Mouse (Mus musculus): ENCODE measurements around the gene Cgn. TPM values are rescaled to one million over a fixed set of nuclear protein-coding genes. Genes with fewer than 3 reads are reported as not detected.
A peak's percentile ranks its signal among the peaks of the same experiment; 100 is the strongest.

Gene Cgn
- polyA plus RNA-seq, 1 experiment from 2014 or later: 11.5 TPM

GRCm38 (mm10) chr3:94819452-94820425 is 33.4 kb upstream of the Cgn start:
- H3K27ac ChIP-seq (ENCODE audit: low read depth, low read length): no peak overlapping the region
- H3K4me1 ChIP-seq (replicated peaks; ENCODE audit: control insufficient read depth, insufficient read depth, low read length): no peaks in the 10 kb centered on the region
- H3K9ac ChIP-seq (ENCODE audit: low read depth, low read length): no peak overlapping the region
- H3K27me3 ChIP-seq (replicated peaks; ENCODE audit: control insufficient read depth, insufficient read depth, low read length): no peaks in the 10 kb centered on the region
- H3K4me2 ChIP-seq: no peak overlapping the region
- no peaks in the 10 kb centered on the region for H3K36me3 ChIP-seq (ENCODE audit: control insufficient read depth, insufficient read depth, low read length)
- ATAC-seq (replicated peaks; ENCODE audit: low FRiP score): no peak
- no peak for DNase-seq (ENCODE audit: low spot score)
- H3K9me3 ChIP-seq (ENCODE audit: control insufficient read depth, low read length): no peaks in the 10 kb centered on the region
- no peak overlapping the region for H3K4me3 ChIP-seq (ENCODE audit: low read depth, low read length)
- 73% methylated on average over 23 of the region's 24 CpGs for WGBS

DNA sequence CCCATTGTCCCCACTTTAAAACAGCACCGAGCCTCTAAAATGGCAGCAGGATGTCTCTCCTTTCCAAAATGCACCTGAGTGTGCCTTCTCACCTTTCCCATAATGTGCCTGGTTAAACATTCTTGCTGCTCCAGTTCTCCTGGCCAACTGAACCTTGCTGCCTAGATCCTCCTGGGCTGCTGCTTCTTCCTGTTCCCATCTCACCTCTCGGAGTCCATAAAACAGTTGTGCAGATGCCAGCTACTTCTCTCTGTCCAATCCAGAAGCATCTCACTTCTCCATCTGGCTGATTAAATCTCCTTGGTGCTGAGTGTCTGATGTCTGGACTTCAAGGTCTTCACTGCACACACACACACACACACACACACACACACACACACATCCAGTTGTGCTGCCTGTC is 31.4 kb upstream of the Cgn start:
- Histone ChIP-seq H3K9ac (ENCODE audit: low read depth, low read length) (no peak overlapping the region), H3K4me2 (no peak overlapping the region), H3K9me3 (ENCODE audit: control insufficient read depth, low read length) (no peaks in the 10 kb centered on the region), H3K27me3 (replicated peaks; ENCODE audit: control insufficient read depth, insufficient read depth, low read length) (no peaks in the 10 kb centered on the region), H3K4me1 (replicated peaks; ENCODE audit: control insufficient read depth, insufficient read depth, low read length) (no peaks in the 10 kb centered on the region), H3K27ac (ENCODE audit: low read depth, low read length) (no peak overlapping the region), H3K4me3 (ENCODE audit: low read depth, low read length) (no peak overlapping the region), H3K36me3 (ENCODE audit: control insufficient read depth, insufficient read depth, low read length) (no peaks in the 10 kb centered on the region)
- 83% methylated on average over 2 of the region's 2 CpGs for WGBS
- ATAC-seq (replicated peaks; ENCODE audit: low FRiP score) (no peak), DNase-seq (ENCODE audit: low spot score) (no peak)

DNA sequence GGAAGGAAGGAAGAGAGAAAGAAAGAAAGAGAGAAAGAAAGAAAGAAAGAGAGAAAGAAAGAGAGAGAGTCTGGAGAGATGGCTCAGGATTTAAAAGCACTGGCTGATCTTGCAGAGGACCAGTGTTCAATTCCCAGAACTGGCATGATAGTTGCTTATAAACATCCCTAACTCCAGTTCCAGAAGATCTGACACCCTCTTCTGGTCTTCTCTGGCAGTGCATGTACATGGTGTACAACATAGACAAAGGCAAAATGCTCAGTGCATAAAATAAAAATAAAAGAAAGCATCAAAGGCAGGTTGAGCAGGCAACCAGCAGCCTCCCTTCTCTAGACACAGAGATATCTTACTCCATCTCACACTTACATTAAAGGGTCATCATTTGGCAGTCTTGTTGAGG is 29.3 kb upstream of the Cgn start:
- Histone ChIP-seq H3K27me3 (replicated peaks; ENCODE audit: control insufficient read depth, insufficient read depth, low read length) (no peaks in the 10 kb centered on the region), H3K9ac (ENCODE audit: low read depth, low read length) (no peak overlapping the region), H3K9me3 (ENCODE audit: control insufficient read depth, low read length) (no peaks in the 10 kb centered on the region), H3K4me1 (replicated peaks; ENCODE audit: control insufficient read depth, insufficient read depth, low read length) (no peaks in the 10 kb centered on the region), H3K36me3 (ENCODE audit: control insufficient read depth, insufficient read depth, low read length) (no peaks in the 10 kb centered on the region), H3K27ac (ENCODE audit: low read depth, low read length) (no peak overlapping the region), H3K4me2 (no peak overlapping the region), H3K4me3 (ENCODE audit: low read depth, low read length) (no peak overlapping the region)
- ATAC-seq (replicated peaks; ENCODE audit: low FRiP score) (no peak), DNase-seq (ENCODE audit: low spot score) (no peak)

- WGBS: 77% methylated on average over 4 of the region's 4 CpGs
- H3K9me3 ChIP-seq (ENCODE audit: control insufficient read depth, low read length): no peaks in the 10 kb centered on the region
- no peak overlapping the region for H3K9ac ChIP-seq (ENCODE audit: low read depth, low read length)
- H3K27me3 ChIP-seq (replicated peaks; ENCODE audit: control insufficient read depth, insufficient read depth, low read length): no peaks in the 10 kb centered on the region
- no peak overlapping the region for H3K4me3 ChIP-seq (ENCODE audit: low read depth, low read length)
- H3K4me2 ChIP-seq: no peak overlapping the region
- no peaks in the 10 kb centered on the region for H3K36me3 ChIP-seq (ENCODE audit: control insufficient read depth, insufficient read depth, low read length)
- ATAC-seq (replicated peaks; ENCODE audit: low FRiP score) (no peak), DNase-seq (ENCODE audit: low spot score) (no peak)
- H3K4me1 ChIP-seq (replicated peaks; ENCODE audit: control insufficient read depth, insufficient read depth, low read length): no peaks in the 10 kb centered on the region
- no peak overlapping the region for H3K27ac ChIP-seq (ENCODE audit: low read depth, low read length)
These were observed 28.4 kb upstream of the Cgn start for GRCm38 (mm10) chr3:94814663-94815062.

DNA sequence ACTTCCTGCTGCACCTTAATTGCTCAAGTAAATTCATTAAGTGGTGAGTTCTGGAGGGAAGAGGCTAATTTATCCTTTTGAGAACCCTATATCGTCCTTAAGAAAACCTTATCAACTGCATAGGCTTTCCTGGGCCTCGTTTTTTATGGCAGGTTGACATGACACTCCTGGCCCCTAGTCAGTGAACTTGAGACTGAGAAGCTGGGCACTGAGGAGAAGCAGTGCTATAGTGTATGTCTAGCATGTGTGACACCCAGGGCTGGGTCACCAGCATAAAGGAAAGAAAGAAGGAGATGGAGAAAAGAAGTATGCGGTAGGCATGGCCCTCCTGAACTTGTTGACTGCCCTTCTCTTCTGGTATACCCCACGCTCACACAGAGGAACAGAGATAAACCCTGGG is 27.8 kb upstream of the Cgn start:
- 68% methylated on average over 4 of the region's 4 CpGs for WGBS
- H3K4me1 ChIP-seq (replicated peaks; ENCODE audit: control insufficient read depth, insufficient read depth, low read length): no peaks in the 10 kb centered on the region
- no peaks in the 10 kb centered on the region for H3K9me3 ChIP-seq (ENCODE audit: control insufficient read depth, low read length)
- ATAC-seq (replicated peaks; ENCODE audit: low FRiP score) (no peak), DNase-seq (ENCODE audit: low spot score) (no peak)
- no peaks in the 10 kb centered on the region for H3K36me3 ChIP-seq (ENCODE audit: control insufficient read depth, insufficient read depth, low read length)
- no peak overlapping the region for H3K9ac ChIP-seq (ENCODE audit: low read depth, low read length)
- no peak overlapping the region for H3K4me3 ChIP-seq (ENCODE audit: low read depth, low read length)
- no peaks in the 10 kb centered on the region for H3K27me3 ChIP-seq (replicated peaks; ENCODE audit: control insufficient read depth, insufficient read depth, low read length)
- no peak overlapping the region for H3K4me2 ChIP-seq
- no peak overlapping the region for H3K27ac ChIP-seq (ENCODE audit: low read depth, low read length)

GRCm38 (mm10) chr3:94813651-94814050 is 27.4 kb upstream of the Cgn start:
- Histone ChIP-seq H3K4me3 (ENCODE audit: low read depth, low read length) (no peak overlapping the region), H3K9me3 (ENCODE audit: control insufficient read depth, low read length) (no peaks in the 10 kb centered on the region), H3K4me2 (no peak overlapping the region), H3K36me3 (ENCODE audit: control insufficient read depth, insufficient read depth, low read length) (no peaks in the 10 kb centered on the region), H3K9ac (ENCODE audit: low read depth, low read length) (no peak overlapping the region), H3K27me3 (replicated peaks; ENCODE audit: control insufficient read depth, insufficient read depth, low read length) (no peaks in the 10 kb centered on the region), H3K4me1 (replicated peaks; ENCODE audit: control insufficient read depth, insufficient read depth, low read length) (no peaks in the 10 kb centered on the region), H3K27ac (ENCODE audit: low read depth, low read length) (no peak overlapping the region)
- WGBS: 82% methylated on average over 3 of the region's 3 CpGs
- DNase-seq (ENCODE audit: low spot score) (no peak), ATAC-seq (replicated peaks; ENCODE audit: low FRiP score) (no peak)

DNA sequence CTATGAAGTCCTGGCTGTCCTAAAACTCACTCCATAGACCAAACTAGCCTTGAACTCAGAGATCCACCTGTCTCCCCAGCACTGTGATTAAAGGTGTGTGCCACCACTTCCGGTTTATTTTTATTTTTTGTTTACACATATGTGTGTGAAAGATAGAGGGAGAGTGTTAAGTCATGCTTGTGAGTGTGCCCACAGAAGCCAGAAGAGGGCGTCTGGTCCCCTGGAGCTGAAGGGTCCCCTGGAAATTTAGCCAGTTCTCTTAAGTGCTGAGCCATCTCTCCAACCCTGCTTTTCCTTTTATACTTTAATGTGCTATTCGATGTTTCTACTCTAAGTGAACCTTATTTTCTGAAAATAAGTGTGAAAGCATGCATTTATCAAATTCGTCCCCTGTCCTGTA is 25.3 kb upstream of the Cgn start:
- no peak overlapping the region for H3K27ac ChIP-seq (ENCODE audit: low read depth, low read length)
- H3K9ac ChIP-seq (ENCODE audit: low read depth, low read length): no peak overlapping the region
- WGBS: 12% methylated on average over 4 of the region's 4 CpGs
- no peaks in the 10 kb centered on the region for H3K9me3 ChIP-seq (ENCODE audit: control insufficient read depth, low read length)
- no peak for DNase-seq (ENCODE audit: low spot score)
- peak; percentile 31; the same call in 1 of the 2 replicates for ATAC-seq (replicated peaks; ENCODE audit: low FRiP score)
- H3K4me3 ChIP-seq (ENCODE audit: low read depth, low read length): no peak overlapping the region
- peak overlapping the region; percentile 28; the same call in 1 of the 2 replicates for H3K4me2 ChIP-seq
- no peaks in the 10 kb centered on the region for H3K36me3 ChIP-seq (ENCODE audit: control insufficient read depth, insufficient read depth, low read length)
- no peaks in the 10 kb centered on the region for H3K27me3 ChIP-seq (replicated peaks; ENCODE audit: control insufficient read depth, insufficient read depth, low read length)
- H3K4me1 ChIP-seq (replicated peaks; ENCODE audit: control insufficient read depth, insufficient read depth, low read length): no peaks in the 10 kb centered on the region

- H3K4me3 ChIP-seq (ENCODE audit: low read depth, low read length): no peak overlapping the region
- H3K4me1 ChIP-seq (replicated peaks; ENCODE audit: control insufficient read depth, insufficient read depth, low read length): no peaks in the 10 kb centered on the region
- 79% methylated on average over 1 of the region's 1 CpGs for WGBS
- no peak overlapping the region for H3K4me2 ChIP-seq
- H3K9ac ChIP-seq (ENCODE audit: low read depth, low read length): no peak overlapping the region
- peaks cover 3% of the 10 kb centered on the region; the same call in 1 of the 2 replicates for H3K27me3 ChIP-seq (replicated peaks; ENCODE audit: control insufficient read depth, insufficient read depth, low read length)
- H3K9me3 ChIP-seq (ENCODE audit: control insufficient read depth, low read length): no peaks in the 10 kb centered on the region
- no peak overlapping the region for H3K27ac ChIP-seq (ENCODE audit: low read depth, low read length)
- ATAC-seq (replicated peaks; ENCODE audit: low FRiP score): no peak
- H3K36me3 ChIP-seq (ENCODE audit: control insufficient read depth, insufficient read depth, low read length): no peaks in the 10 kb centered on the region
- DNase-seq (ENCODE audit: low spot score): no peak
These were observed 22.0 kb upstream of the Cgn start for GRCm38 (mm10) chr3:94808296-94808695.

- ATAC-seq (replicated peaks; ENCODE audit: low FRiP score) (no peak), DNase-seq (ENCODE audit: low spot score) (no peak)
- H3K4me1 ChIP-seq (replicated peaks; ENCODE audit: control insufficient read depth, insufficient read depth, low read length): no peaks in the 10 kb centered on the region
- H3K27ac ChIP-seq (ENCODE audit: low read depth, low read length): no peak overlapping the region
- no peak overlapping the region for H3K4me2 ChIP-seq
- no peak overlapping the region for H3K9ac ChIP-seq (ENCODE audit: low read depth, low read length)
- no peaks in the 10 kb centered on the region for H3K9me3 ChIP-seq (ENCODE audit: control insufficient read depth, low read length)
- no peaks in the 10 kb centered on the region for H3K36me3 ChIP-seq (ENCODE audit: control insufficient read depth, insufficient read depth, low read length)
- WGBS: 81% methylated on average over 4 of the region's 4 CpGs
- H3K27me3 ChIP-seq (replicated peaks; ENCODE audit: control insufficient read depth, insufficient read depth, low read length): peaks cover 3% of the 10 kb centered on the region; the same call in 1 of the 2 replicates
- H3K4me3 ChIP-seq (ENCODE audit: low read depth, low read length): no peak overlapping the region
These were observed 18.7 kb upstream of the Cgn start for GRCm38 (mm10) chr3:94804976-94805375.
